Mouse (Mus musculus) C3H10T1/2 (cell line): ENCODE measurements around the gene Srsf9. TPM values are rescaled to one million over a fixed set of nuclear protein-coding genes. Genes with fewer than 3 reads are reported as not detected.

Experiments used
- polyA plus RNA-seq, 2 experiments: library from polyadenylated mRNA; unstranded; fragments of >200 nt; fragmentation: generic; extraction: Trizol; gene quantifications; one replicate each; pipeline ENCODE4 v1.2.1; 2012; ENCODE audit warnings: missing spikeins in 2 of 2

Srsf9 gene
- polyA plus RNA-seq: 10 to 100 TPM; 49.7 to 75.2 TPM

GRCm38 (mm10) chr5:115326875-115327609, at the start of gene Srsf9:
Gene Srsf9, plus strand, starts transcription at chr5:115327177.

GRCm38 (mm10) chr5:115279226-115280049, 47.5 kb upstream of the Srsf9 start, which contains the start of gene Coq5:
Gene Coq5, plus strand, starts transcription at chr5:115279666.

GRCm38 (mm10) chr5:115300792-115301614, 26.0 kb upstream of the Srsf9 start, which contains the start of gene Dynll1:
Gene Dynll1, minus strand, starts transcription at chr5:115300999.

GRCm38 (mm10) chr5:115340577-115341313, 13.8 kb downstream of the Srsf9 start, which contains the start of the genes Gatc and Triap1:
Gene Gatc, minus strand, starts transcription at chr5:115341178.
Gene Triap1, plus strand, starts transcription at chr5:115341225.

GRCm38 (mm10) chr5:115348546-115349224, 21.7 kb downstream of the Srsf9 start, which contains the start of gene Cox6a1:
Gene Cox6a1, minus strand, starts transcription at chr5:115348981.

Other genes with a start within 250 kb of the Srsf9 start
- gene Gm10401, start 228.9 kb upstream of the Srsf9 start, polyA plus RNA-seq: 10 to 100 TPM in 1 of 2 experiments, 1 to 10 TPM in 1; 4.7 to 13.3 TPM
- 10 to 100 TPM; 46.2 to 54.7 TPM for gene Acads, start 207.8 kb upstream of the Srsf9 start, polyA plus RNA-seq
- 10 to 100 TPM; 13.3 to 33.6 TPM for gene Unc119b, start 192.2 kb upstream of the Srsf9 start, polyA plus RNA-seq
- gene Mlec, start 169.0 kb upstream of the Srsf9 start, polyA plus RNA-seq: 10 to 100 TPM; 18.5 to 63.7 TPM
- gene Cabp1, start 132.8 kb upstream of the Srsf9 start, polyA plus RNA-seq: under 1 TPM; 0.04 to 0.15 TPM
- 100 to 1,000 TPM in 1 of 2 experiments, 10 to 100 TPM in 1; 79.2 to 180 TPM for gene Pop5, start 91.3 kb upstream of the Srsf9 start, polyA plus RNA-seq
- 100 to 1,000 TPM in 1 of 2 experiments, 10 to 100 TPM in 1; 88.2 to 152 TPM for gene Rnf10, start 54.3 kb upstream of the Srsf9 start, polyA plus RNA-seq
- 10 to 100 TPM; 11.0 to 18.1 TPM for gene Coq5, start 47.5 kb upstream of the Srsf9 start, polyA plus RNA-seq
- gene Dynll1, start 26.2 kb upstream of the Srsf9 start, polyA plus RNA-seq: 100 to 1,000 TPM; 474 to 488 TPM
- 10 to 100 TPM in 1 of 2 experiments, 1 to 10 TPM in 1; 3.9 to 12.6 TPM for gene Gatc, start 14.0 kb downstream of the Srsf9 start, polyA plus RNA-seq
- 10 to 100 TPM; 17.9 to 41.0 TPM for gene Triap1, start 14.0 kb downstream of the Srsf9 start, polyA plus RNA-seq
- 1,000 to 10,000 TPM; 1,611 to 2,667 TPM for gene Cox6a1, start 21.8 kb downstream of the Srsf9 start, polyA plus RNA-seq
- under 1 TPM; 0.02 to 0.42 TPM for gene Msi1, start 102.4 kb downstream of the Srsf9 start, polyA plus RNA-seq
- gene Pla2g1b, start 139.1 kb downstream of the Srsf9 start, polyA plus RNA-seq: under 1 TPM in 1 of 2 experiments, not detected in 1; 0.25 TPM
- 10 to 100 TPM in 1 of 2 experiments, 1 to 10 TPM in 1; 2.2 to 17.1 TPM for gene Sirt4, start 157.5 kb downstream of the Srsf9 start, polyA plus RNA-seq
- 10 to 100 TPM; 21.6 to 62.7 TPM for gene Pxn, start 179.5 kb downstream of the Srsf9 start, polyA plus RNA-seq
- gene Rplp0, start 232.3 kb downstream of the Srsf9 start, polyA plus RNA-seq: 1,000 to 10,000 TPM; 4,412 to 6,933 TPM
- 10 to 100 TPM; 37.3 to 42.7 TPM for gene Gcn1l1, start 238.1 kb downstream of the Srsf9 start, polyA plus RNA-seq